Mouse (Mus musculus): Measurements from ENCODE around the gene Map2. TPM values are rescaled to one million over a fixed set of nuclear protein-coding genes. Genes with fewer than 3 reads are reported as not detected.
A peak's percentile ranks its signal among the peaks of the same experiment; 100 is the strongest.

Gene Map2
- polyA plus RNA-seq, 1 experiment from 2014 or later = 3.5 TPM

DNA sequence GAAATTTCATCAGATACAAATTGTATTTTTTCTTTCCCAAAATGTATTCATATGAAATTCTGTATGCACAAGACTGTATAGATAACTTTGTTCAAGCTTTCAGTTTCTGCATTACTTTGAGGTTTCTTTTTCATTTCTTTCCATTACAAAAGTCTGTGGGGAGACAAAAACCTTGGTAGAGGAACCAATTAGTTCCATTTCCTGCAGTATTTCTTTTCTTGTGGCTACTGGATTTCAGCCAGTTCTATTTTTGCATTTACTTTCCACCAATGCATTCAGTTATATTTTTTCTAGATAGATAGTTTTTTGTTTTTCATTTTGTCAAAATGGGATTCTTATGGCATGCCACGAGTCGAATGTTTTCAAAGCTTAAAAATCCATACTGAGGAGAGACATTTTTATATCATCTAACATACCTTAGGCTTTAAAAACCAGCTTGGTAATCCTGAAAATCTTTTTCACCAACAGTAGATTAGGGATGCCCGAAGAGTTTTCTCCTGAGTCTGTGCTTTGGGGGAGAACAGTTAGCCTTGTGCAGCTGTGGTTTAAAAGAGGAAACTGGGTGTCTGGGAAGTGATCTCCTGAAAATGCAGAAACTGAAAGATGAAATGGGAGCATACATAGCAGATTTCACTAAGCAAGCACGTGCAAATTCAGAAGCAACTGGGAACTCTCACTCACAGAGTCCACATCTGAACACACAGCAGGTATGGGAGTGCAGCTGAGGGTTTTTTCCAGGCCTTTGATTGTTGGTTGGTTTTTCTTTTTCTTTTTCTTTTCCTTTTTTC is 104.3 kb downstream of the Map2 start:
- ATAC-seq (replicated peaks; ENCODE audit: low FRiP score, low read depth) (no peak), DNase-seq (ENCODE audit: low spot score) (peak; percentile 41)
- no peak overlapping the region for H3K4me3 ChIP-seq (replicated peaks; ENCODE audit: low read depth, low read length)
- no peak for TF ChIP-seq CTCF (IDR thresholded peaks at IDR 0.05; ENCODE audit: low read depth)
- no peak overlapping the region for H3K9ac ChIP-seq (ENCODE audit: low read depth, low read length)
- no peak overlapping the region for H3K27ac ChIP-seq
- H3K27me3 ChIP-seq (ENCODE audit: insufficient read depth, low read length) = no peaks in the 10 kb centered on the region
- H3K36me3 ChIP-seq (ENCODE audit: insufficient read depth, low read length) = no peaks in the 10 kb centered on the region
- H3K9me3 ChIP-seq (replicated peaks; ENCODE audit: low read length) = no peaks in the 10 kb centered on the region
- no peaks in the 10 kb centered on the region for H3K4me1 ChIP-seq (replicated peaks; ENCODE audit: insufficient read depth, low read length)
- no peak overlapping the region for H3K4me2 ChIP-seq (ENCODE audit: low read length)
- 51% methylated on average over 4 of the region's 4 CpGs for whole genome bisulfite sequencing

DNA sequence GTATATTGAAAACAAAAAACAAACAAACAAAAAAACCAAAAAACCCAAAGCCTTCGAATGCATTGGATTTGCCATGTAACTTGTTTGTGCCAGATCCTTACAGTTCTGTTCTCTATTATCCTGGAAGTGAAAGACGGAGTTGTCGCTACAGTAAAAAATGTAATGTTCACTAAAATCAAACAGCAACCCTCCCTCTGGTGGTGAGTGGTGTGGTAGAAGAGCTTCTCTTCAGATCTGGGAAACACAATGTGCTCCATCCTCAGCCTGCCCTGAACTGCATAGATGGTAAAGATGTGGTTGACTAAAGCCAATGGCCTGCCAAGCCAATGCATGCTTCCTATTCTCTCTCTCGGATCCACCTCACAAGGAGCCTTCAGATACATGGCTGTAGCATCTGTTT is 105.1 kb downstream of the Map2 start:
- ATAC-seq (replicated peaks; ENCODE audit: low FRiP score, low read depth) (no peak), DNase-seq (ENCODE audit: low spot score) (no peak)
- H3K4me1 ChIP-seq (replicated peaks; ENCODE audit: insufficient read depth, low read length) = no peaks in the 10 kb centered on the region
- H3K4me3 ChIP-seq (replicated peaks; ENCODE audit: low read depth, low read length) = no peak overlapping the region
- H3K4me2 ChIP-seq (ENCODE audit: low read length) = no peak overlapping the region
- 90% methylated on average over 4 of the region's 4 CpGs for WGBS
- H3K27ac ChIP-seq = no peak overlapping the region
- TF ChIP-seq CTCF (IDR thresholded peaks at IDR 0.05; ENCODE audit: low read depth) = peak; percentile 24; the same call in 1 of the 2 replicates
- H3K9me3 ChIP-seq (replicated peaks; ENCODE audit: low read length) = no peaks in the 10 kb centered on the region
- H3K9ac ChIP-seq (ENCODE audit: low read depth, low read length) = no peak overlapping the region
- H3K27me3 ChIP-seq (ENCODE audit: insufficient read depth, low read length) = no peaks in the 10 kb centered on the region
- H3K36me3 ChIP-seq (ENCODE audit: insufficient read depth, low read length) = no peaks in the 10 kb centered on the region

DNA sequence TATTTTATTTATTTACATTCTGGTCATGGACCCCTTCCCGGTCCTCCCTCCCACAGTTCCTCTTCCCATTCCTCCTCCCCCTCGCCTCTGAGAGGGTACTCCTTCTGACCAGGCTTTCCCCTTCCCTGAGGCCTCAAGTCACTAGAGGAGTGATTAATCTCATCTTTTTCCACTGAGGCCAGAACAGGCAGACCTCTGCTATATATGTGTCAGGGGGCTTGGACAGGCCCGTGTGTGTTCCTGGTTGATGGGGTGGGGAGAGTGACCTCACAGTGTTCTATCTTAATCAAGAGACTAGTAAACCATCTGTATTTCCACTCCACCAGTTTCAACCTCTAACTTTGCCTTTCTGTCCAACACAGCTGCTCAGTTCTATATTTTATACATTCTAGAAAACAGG is 107.4 kb downstream of the Map2 start:
- H3K9me3 ChIP-seq (replicated peaks; ENCODE audit: low read length) = no peaks in the 10 kb centered on the region
- DNase-seq (ENCODE audit: low spot score) (peak; percentile 11), ATAC-seq (replicated peaks; ENCODE audit: low FRiP score, low read depth) (no peak)
- H3K36me3 ChIP-seq (ENCODE audit: insufficient read depth, low read length) = no peaks in the 10 kb centered on the region
- H3K27ac ChIP-seq = no peak overlapping the region
- H3K4me1 ChIP-seq (replicated peaks; ENCODE audit: insufficient read depth, low read length) = no peaks in the 10 kb centered on the region
- H3K4me3 ChIP-seq (replicated peaks; ENCODE audit: low read depth, low read length) = no peak overlapping the region
- no peaks in the 10 kb centered on the region for H3K27me3 ChIP-seq (ENCODE audit: insufficient read depth, low read length)
- H3K9ac ChIP-seq (ENCODE audit: low read depth, low read length) = no peak overlapping the region
- WGBS = 22% methylated on average over 3 of the region's 3 CpGs
- no peak overlapping the region for H3K4me2 ChIP-seq (ENCODE audit: low read length)
- TF ChIP-seq CTCF (IDR thresholded peaks at IDR 0.05; ENCODE audit: low read depth) = no peak

DNA sequence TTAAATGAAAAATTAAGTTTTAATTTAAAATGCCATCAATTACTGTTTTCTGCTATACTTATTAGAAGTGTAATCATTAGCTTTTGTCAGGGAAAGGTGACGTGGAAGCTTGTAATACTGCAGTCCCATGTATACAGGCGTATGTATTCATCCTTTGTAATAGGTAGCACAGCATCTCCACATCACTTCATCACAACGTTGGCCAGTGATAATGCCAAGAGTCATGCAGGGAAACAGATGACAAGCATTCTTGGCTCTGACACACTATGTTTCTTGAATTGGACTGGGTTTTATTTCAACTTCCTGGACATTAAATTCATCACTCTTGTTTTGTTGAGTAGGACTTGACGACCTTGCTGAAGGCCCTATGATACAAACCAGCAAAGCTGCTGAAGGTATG is 113.9 kb downstream of the Map2 start:
- no peaks in the 10 kb centered on the region for H3K27me3 ChIP-seq (ENCODE audit: insufficient read depth, low read length)
- H3K9me3 ChIP-seq (replicated peaks; ENCODE audit: low read length) = no peaks in the 10 kb centered on the region
- H3K27ac ChIP-seq = no peak overlapping the region
- no peak for TF ChIP-seq CTCF (IDR thresholded peaks at IDR 0.05; ENCODE audit: low read depth)
- ATAC-seq (replicated peaks; ENCODE audit: low FRiP score, low read depth) (no peak), DNase-seq (ENCODE audit: low spot score) (no peak)
- H3K36me3 ChIP-seq (ENCODE audit: insufficient read depth, low read length) = no peaks in the 10 kb centered on the region
- H3K4me1 ChIP-seq (replicated peaks; ENCODE audit: insufficient read depth, low read length) = no peaks in the 10 kb centered on the region
- 84% methylated on average over 4 of the region's 4 CpGs for WGBS
- H3K4me3 ChIP-seq (replicated peaks; ENCODE audit: low read depth, low read length) = no peak overlapping the region
- no peak overlapping the region for H3K9ac ChIP-seq (ENCODE audit: low read depth, low read length)
- H3K4me2 ChIP-seq (ENCODE audit: low read length) = no peak overlapping the region

DNA sequence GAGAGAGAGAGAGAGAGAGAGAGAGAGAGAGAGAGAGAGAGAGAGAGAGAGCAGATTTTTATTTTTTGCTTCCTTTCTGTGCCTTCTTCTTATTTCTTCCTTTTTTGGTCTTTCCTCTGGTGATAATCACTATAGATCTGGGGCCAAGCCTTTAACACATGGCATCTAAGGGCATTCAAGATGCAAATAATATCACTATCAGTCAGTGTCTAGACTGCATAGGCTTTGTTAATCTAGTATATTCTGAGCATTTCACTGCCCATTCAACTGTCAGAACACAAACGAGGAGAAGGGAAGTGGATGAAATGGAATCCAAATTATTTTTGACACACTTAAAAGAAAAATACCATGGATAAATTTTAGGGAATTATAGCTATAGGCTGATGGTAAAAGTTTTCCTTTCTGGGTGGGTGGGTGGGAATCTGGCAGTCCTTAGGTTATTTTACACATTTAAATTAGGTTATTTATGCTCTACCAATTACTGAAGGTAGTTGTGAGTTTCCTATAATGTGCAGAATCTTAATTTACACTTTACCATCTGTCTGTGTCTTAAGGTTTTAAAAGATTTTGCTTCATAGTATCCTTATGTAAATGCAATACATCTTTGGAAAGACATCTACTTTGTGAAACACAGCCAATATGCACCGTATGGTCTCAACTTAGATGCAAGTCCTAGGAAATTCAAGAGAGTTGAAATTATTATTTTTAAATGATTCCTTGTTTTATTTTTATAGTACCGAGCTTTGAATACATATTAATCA is 117.2 kb downstream of the Map2 start:
- Histone ChIP-seq H3K9me3 (replicated peaks; ENCODE audit: low read length) (no peaks in the 10 kb centered on the region), H3K9ac (ENCODE audit: low read depth, low read length) (no peak overlapping the region), H3K27ac (no peak overlapping the region), H3K4me3 (replicated peaks; ENCODE audit: low read depth, low read length) (no peak overlapping the region), H3K4me2 (ENCODE audit: low read length) (no peak overlapping the region), H3K4me1 (replicated peaks; ENCODE audit: insufficient read depth, low read length) (no peaks in the 10 kb centered on the region), H3K27me3 (ENCODE audit: insufficient read depth, low read length) (no peaks in the 10 kb centered on the region), H3K36me3 (ENCODE audit: insufficient read depth, low read length) (no peaks in the 10 kb centered on the region)
- ATAC-seq (replicated peaks; ENCODE audit: low FRiP score, low read depth) = no peak
- no peak for DNase-seq (ENCODE audit: low spot score)
- no peak for TF ChIP-seq CTCF (IDR thresholded peaks at IDR 0.05; ENCODE audit: low read depth)
- WGBS = 69% methylated on average over 3 of the region's 3 CpGs

DNA sequence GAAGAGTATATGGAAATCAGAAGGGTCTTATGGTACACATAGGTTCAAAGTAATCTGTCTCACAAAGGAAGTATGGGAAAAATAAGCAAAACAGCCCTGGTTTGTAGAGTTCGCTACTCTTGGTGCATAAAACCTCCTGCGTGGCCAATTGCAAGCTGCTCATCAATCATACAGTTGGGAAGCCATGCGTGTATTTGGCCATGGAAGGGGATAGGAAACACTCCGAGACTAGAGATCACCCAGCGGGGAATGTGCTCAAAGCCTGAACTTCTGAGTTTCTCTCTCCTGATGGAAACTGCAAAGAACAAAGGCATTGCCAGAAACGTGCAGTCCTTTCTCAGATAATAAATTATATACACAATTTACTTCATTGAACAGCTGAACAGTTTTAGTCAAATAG is 124.3 kb downstream of the Map2 start:
- DNase-seq (ENCODE audit: low spot score) = no peak
- Histone ChIP-seq H3K27me3 (ENCODE audit: insufficient read depth, low read length) (no peaks in the 10 kb centered on the region), H3K9ac (ENCODE audit: low read depth, low read length) (no peak overlapping the region), H3K36me3 (ENCODE audit: insufficient read depth, low read length) (no peaks in the 10 kb centered on the region), H3K4me3 (replicated peaks; ENCODE audit: low read depth, low read length) (no peak overlapping the region), H3K9me3 (replicated peaks; ENCODE audit: low read length) (no peaks in the 10 kb centered on the region), H3K4me1 (replicated peaks; ENCODE audit: insufficient read depth, low read length) (no peaks in the 10 kb centered on the region), H3K4me2 (ENCODE audit: low read length) (no peak overlapping the region), H3K27ac (no peak overlapping the region)
- 38% methylated on average over 6 of the region's 6 CpGs for WGBS
- ATAC-seq (replicated peaks; ENCODE audit: low FRiP score, low read depth) = no peak
- TF ChIP-seq CTCF (IDR thresholded peaks at IDR 0.05; ENCODE audit: low read depth) = no peak
